9 mouse cellular contexts compared by ENCODE assay signal in the genomic region with DNA sequence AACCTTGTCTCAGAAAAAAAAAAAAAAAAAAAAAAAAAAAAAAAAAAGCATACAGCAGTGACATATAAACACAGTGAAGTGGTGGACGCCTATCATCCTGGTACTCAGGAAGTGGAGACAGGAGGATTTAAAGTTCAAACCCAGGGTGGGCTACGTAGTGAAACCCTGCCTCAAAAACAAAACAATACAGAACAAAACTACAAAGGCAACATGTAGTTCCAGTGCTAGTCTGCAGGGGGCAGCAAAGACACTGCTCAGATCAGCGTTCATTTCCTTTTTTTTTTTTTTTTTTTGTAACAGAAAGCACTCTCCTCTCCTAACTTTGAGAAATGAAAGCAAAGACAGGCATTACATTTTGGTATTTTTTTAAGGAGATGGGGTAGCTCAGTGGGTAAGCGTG.
DNase-seq lines count a peak whose midpoint lies in the region; ATAC-seq lines count a peak whose summit lies in the region.
"Had no signal": no experiment of that assay in that cellular context is flagged by ENCODE, and none has a peak within 500 bp of the region (broad histone marks: within the 10 kb centered on the region; RNA-seq: fewer than 3 reads in every experiment).

No protein-coding gene starts in this region.

- H3K27ac ChIP-seq in midbrain, embryonic 11.5 days (ENCODE audit: low read depth, low read length) = no peak overlapping the region
- no peak overlapping the region for H3K27ac ChIP-seq in midbrain, embryonic 16.5 days (ENCODE audit: low read length)
- H3K27ac ChIP-seq in heart, embryonic 14.5 days (replicated peaks in 1 of 2; ENCODE audit: control insufficient read depth in 1 of 2, insufficient read depth in 1 of 2, low read depth in 2 of 2, low read length in 2 of 2) = no peak overlapping the region
- no peak overlapping the region for H3K27ac ChIP-seq in neural tube, embryonic 11.5 days (ENCODE audit: low read depth, low read length)
- H3K27ac ChIP-seq: neural tube, embryonic 12.5 days had no signal

- intact Hi-C loops in left cerebral cortex, postnatal 14 days (cut with DNase I) = loop anchor here (10.0 kb wide), 1 partner anchor 148 kb away; no protein-coding TSS in a partner anchor

- no peak overlapping the region for H3K4me3 ChIP-seq in midbrain, embryonic 11.5 days (ENCODE audit: low read depth, low read length)
- no peak overlapping the region for H3K4me3 ChIP-seq in midbrain, embryonic 16.5 days (ENCODE audit: low read depth, low read length)
- no peak overlapping the region for H3K4me3 ChIP-seq in heart, embryonic 14.5 days (ENCODE audit: control insufficient read depth in 1 of 2, insufficient read depth in 1 of 2, low read depth in 1 of 2, low read length in 2 of 2)
- H3K4me3 ChIP-seq in neural tube, embryonic 11.5 days (ENCODE audit: low read depth, low read length) = no peak overlapping the region
- H3K4me3 ChIP-seq: neural tube, embryonic 12.5 days had no signal

- 16% methylated on average over 4 of the region's 4 CpGs for WGBS in midbrain, embryonic 11.5 days
- WGBS in midbrain, embryonic 16.5 days = 18% methylated on average over 4 of the region's 4 CpGs
- 15% methylated on average over 4 of the region's 4 CpGs for WGBS in heart, embryonic 14.5 days
- 25% methylated on average over 4 of the region's 4 CpGs for WGBS in neural tube, embryonic 11.5 days

- no peaks in the 10 kb centered on the region for H3K27me3 ChIP-seq in midbrain, embryonic 11.5 days (ENCODE audit: control insufficient read depth, insufficient read depth, low read length)
- no peaks in the 10 kb centered on the region for H3K27me3 ChIP-seq in midbrain, embryonic 16.5 days (ENCODE audit: control insufficient read depth, insufficient read depth, low read depth, low read length)
- no peaks in the 10 kb centered on the region for H3K27me3 ChIP-seq in heart, embryonic 14.5 days (ENCODE audit: control insufficient read depth, insufficient read depth, low read length)
- no peaks in the 10 kb centered on the region for H3K27me3 ChIP-seq in neural tube, embryonic 11.5 days (ENCODE audit: control insufficient read depth, insufficient read depth, low read length)
- H3K27me3 ChIP-seq: neural tube, embryonic 12.5 days had no signal

- H3K9me3 ChIP-seq in midbrain, embryonic 11.5 days (ENCODE audit: control insufficient read depth, low read length) = no peaks in the 10 kb centered on the region
- H3K9me3 ChIP-seq in midbrain, embryonic 16.5 days (replicated peaks; ENCODE audit: control insufficient read depth, low read length, poor library complexity, severe bottlenecking) = no peaks in the 10 kb centered on the region
- peaks cover 4% of the 10 kb centered on the region for H3K9me3 ChIP-seq in heart, embryonic 14.5 days (ENCODE audit: control insufficient read depth, low read length)
- no peaks in the 10 kb centered on the region for H3K9me3 ChIP-seq in neural tube, embryonic 11.5 days (ENCODE audit: control insufficient read depth, low read length)

- ATAC-seq in midbrain, embryonic 11.5 days (ENCODE audit: low FRiP score) = no peak
- ATAC-seq in midbrain, embryonic 16.5 days = no peak
- ATAC-seq in heart, embryonic 14.5 days (ENCODE audit: insufficient number of reproducible peaks, insufficient read depth, low FRiP score, low read depth) = no peak
- no peak; the same call in 1 of the 2 replicates for ATAC-seq in neural tube, embryonic 11.5 days (ENCODE audit: insufficient read depth, low FRiP score, low TSS enrichment)
- ATAC-seq in monocyte, adult 5-6 weeks (replicated peaks; ENCODE audit: insufficient number of reproducible peaks, low FRiP score, low TSS enrichment, poor library complexity, severe bottlenecking) = no peak

- H3K36me3 ChIP-seq in midbrain, embryonic 11.5 days (ENCODE audit: control insufficient read depth, insufficient read depth, low read length) = no peaks in the 10 kb centered on the region
- H3K36me3 ChIP-seq in midbrain, embryonic 16.5 days (ENCODE audit: control insufficient read depth, insufficient read depth, low read length) = no peaks in the 10 kb centered on the region
- H3K36me3 ChIP-seq in heart, embryonic 14.5 days (ENCODE audit: control insufficient read depth, insufficient read depth, low read length) = no peaks in the 10 kb centered on the region
- H3K36me3 ChIP-seq in neural tube, embryonic 11.5 days (ENCODE audit: control insufficient read depth, insufficient read depth, low read length) = no peaks in the 10 kb centered on the region
- H3K36me3 ChIP-seq: neural tube, embryonic 12.5 days had no signal

- H3K4me1 ChIP-seq in midbrain, embryonic 11.5 days (ENCODE audit: control insufficient read depth, insufficient read depth, low read length) = no peaks in the 10 kb centered on the region
- no peaks in the 10 kb centered on the region for H3K4me1 ChIP-seq in midbrain, embryonic 16.5 days (ENCODE audit: control insufficient read depth, insufficient read depth, low read length)
- H3K4me1 ChIP-seq in heart, embryonic 14.5 days (ENCODE audit: control insufficient read depth in 2 of 2, insufficient read depth in 2 of 2, low read length in 2 of 2) = no peaks in the 10 kb centered on the region
- H3K4me1 ChIP-seq in neural tube, embryonic 11.5 days (ENCODE audit: control insufficient read depth, insufficient read depth, low read length) = no peaks in the 10 kb centered on the region
- H3K4me1 ChIP-seq: neural tube, embryonic 12.5 days had no signal

- no peak overlapping the region for H3K9ac ChIP-seq in midbrain, embryonic 11.5 days (ENCODE audit: low read length)
- no peak overlapping the region for H3K9ac ChIP-seq in midbrain, embryonic 16.5 days (ENCODE audit: low read depth, low read length)
- no peak overlapping the region for H3K9ac ChIP-seq in heart, embryonic 14.5 days (ENCODE audit: low read length)
- H3K9ac ChIP-seq in neural tube, embryonic 11.5 days (ENCODE audit: low read length) = no peak overlapping the region
- H3K9ac ChIP-seq: neural tube, embryonic 12.5 days had no signal

- peak; percentile 94 for DNase-seq in midbrain, embryonic 11.5 days (ENCODE audit: low spot score, missing footprints)
- peak; percentile 68 for DNase-seq in R1 (ENCODE audit: low read depth, low spot score)
- peak; percentile 7 for DNase-seq in cerebellum, adult 9-11 months
- DNase-seq in left cerebral cortex, postnatal 14 days (ENCODE audit: low spot score in 2 of 2) = peak; percentile 46 to 68
- DNase-seq in neural tube, embryonic 11.5 days (ENCODE audit: low spot score) = peak; percentile 42

- no peak overlapping the region for H3K4me2 ChIP-seq in midbrain, embryonic 11.5 days
- no peak overlapping the region for H3K4me2 ChIP-seq in midbrain, embryonic 16.5 days (ENCODE audit: low read length)
- H3K4me2 ChIP-seq in heart, embryonic 14.5 days (ENCODE audit: low read length) = 0 out of 2 replicates have a peak overlapping the region, but pooled peaks have one; percentile 18
- no peak overlapping the region for H3K4me2 ChIP-seq in neural tube, embryonic 11.5 days (ENCODE audit: low read depth)
- H3K4me2 ChIP-seq: neural tube, embryonic 12.5 days had no signal

Comparison
In these comparisons a context has a peak if more than half of its experiments do, and no peak if none do; other contexts are left out.
1. DNase-seq: peak in every context shown above with its lines; median percentile 94 in midbrain, embryonic 11.5 days; 68 in R1; 57 in left cerebral cortex, postnatal 14 days; 42 in neural tube, embryonic 11.5 days; 7 in cerebellum, adult 9-11 months.